Mouse (Mus musculus) kidney, adult 10 weeks (tissue): ENCODE measurements around the gene Zfp879. TPM values are rescaled to one million over a fixed set of nuclear protein-coding genes. Genes with fewer than 3 reads are reported as not detected.

Source experiments
- polyA plus RNA-seq: library from polyadenylated mRNA; stranded (reverse); fragments of 350-450 nt; fragmentation: Illumina TruSeq; extraction: RNeasy Lipid Tissue Mini Kit (QIAGEN cat#74804); gene quantifications from one replicate; pipeline ENCODE4 v1.2.3, GENCODE M21; 2014; ENCODE audit warnings: low read depth, low replicate concordance

Zfp879 gene
- polyA plus RNA-seq, result 1.5 TPM

GRCm38 (mm10) chr11:50841023-50841735 lies at the start of gene Zfp879:
Gene Zfp879, minus strand, starts transcription at chr11:50841552.

DNA sequence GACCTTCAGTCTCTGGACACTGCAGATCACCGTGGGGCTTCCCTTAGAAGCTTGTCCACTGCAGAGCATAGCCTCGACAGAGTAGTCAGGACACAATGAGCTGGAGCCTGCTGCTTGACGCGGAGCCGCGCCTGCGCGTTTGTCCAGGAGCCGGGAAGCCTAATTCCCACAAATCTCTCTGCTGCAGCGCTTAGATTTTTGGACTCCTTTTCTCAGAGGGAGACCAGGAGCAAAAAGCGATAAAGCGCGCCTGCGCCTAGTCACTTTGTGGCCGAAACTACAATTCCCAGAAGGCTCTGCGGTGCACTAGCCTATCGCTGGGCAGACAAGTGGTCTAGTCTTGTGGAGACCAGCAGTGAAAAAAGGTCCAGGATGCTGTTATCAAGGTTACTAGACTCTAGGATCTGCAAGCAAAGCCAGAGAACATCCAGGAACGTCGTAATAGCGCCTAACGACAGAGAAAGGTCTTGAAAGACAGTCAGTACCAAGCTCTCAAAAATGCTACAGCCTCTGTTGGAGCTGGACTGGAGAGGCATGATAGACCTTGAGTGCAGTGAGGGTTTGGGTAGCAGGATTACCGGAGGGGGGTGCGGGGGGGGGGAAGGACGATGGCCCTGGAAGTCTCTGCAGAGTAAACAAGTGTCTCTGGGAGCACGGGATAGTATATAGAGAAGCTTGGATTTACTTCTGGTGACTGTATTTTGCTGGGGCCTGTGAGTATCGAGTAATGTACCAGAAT lies 46.2 kb upstream of the Zfp879 start, which contains the start of gene Zfp454:
Zfp454 (minus strand) TSS at position 262 of the 739 bp plus-strand sequence.

GRCm38 (mm10) chr11:50850177-50850735 lies 8.9 kb upstream of the Zfp879 start, which contains the start of gene Grm6:
Gene Grm6, plus strand, starts transcription at chr11:50850685.

GRCm38 (mm10) chr11:50827010-50827953 lies 14.1 kb downstream of the Zfp879 start, which contains the start of gene Zfp354c:
Gene Zfp354c, minus strand, starts transcription at chr11:50827724.

Other genes with a start within 250 kb of the Zfp879 start
- 0.44 TPM for gene Adamts2, start 239.5 kb downstream of the Zfp879 start, polyA plus RNA-seq
- gene Zfp354c, start 13.8 kb downstream of the Zfp879 start, polyA plus RNA-seq, result 7.8 TPM
- gene Grm6, start 9.1 kb upstream of the Zfp879 start, polyA plus RNA-seq, result not detected
- 4.7 TPM for gene Zfp454, start 46.1 kb upstream of the Zfp879 start, polyA plus RNA-seq
- 17.0 TPM for gene Zfp2, start 74.6 kb upstream of the Zfp879 start, polyA plus RNA-seq
- gene Zfp354b, start 90.1 kb upstream of the Zfp879 start, polyA plus RNA-seq, result 6.5 TPM
- gene 4933414I15Rik, start 102.2 kb upstream of the Zfp879 start, polyA plus RNA-seq, result not detected
- not detected for gene Prop1, start 112.2 kb upstream of the Zfp879 start, polyA plus RNA-seq
- not detected for gene Olfr1378, start 125.0 kb upstream of the Zfp879 start, polyA plus RNA-seq
- gene Olfr1377, start 140.4 kb upstream of the Zfp879 start, polyA plus RNA-seq, result not detected
- gene Olfr51, start 162.0 kb upstream of the Zfp879 start, polyA plus RNA-seq, result not detected
- not detected for gene Olfr54, start 172.7 kb upstream of the Zfp879 start, polyA plus RNA-seq
- not detected for gene Olfr1375, start 206.6 kb upstream of the Zfp879 start, polyA plus RNA-seq
- 22.0 TPM for gene Zfp354a, start 217.7 kb upstream of the Zfp879 start, polyA plus RNA-seq